Mouse (Mus musculus) gastrocnemius, postnatal 36 days (tissue): ENCODE data around the gene Mdk. TPM values are rescaled to one million over a fixed set of nuclear protein-coding genes. Genes with fewer than 3 reads are reported as not detected.
A peak's percentile ranks its signal among the peaks of the same experiment; 100 is the strongest.

Source experiments
- DNase-seq, 2 experiments: peaks; one replicate each; pipeline ENCODE4 v3.0.0; 2022
- intact Hi-C: fragments of 180-260 bp; cut with DNase I; formaldehyde crosslinking; loops from one replicate; pipeline ENCODE4 v1.15.1; 2025
- total RNA-seq, 2 experiments: library from RNA; stranded (reverse); gene quantifications; 2 replicates each; pipeline ENCODE4 v1.2.3; 2021

The Mdk gene
- total RNA-seq, 2 experiments from 2014 or later, result 1.4 to 4.3 TPM

- DNase-seq, result no peak
- intact Hi-C loops, result loop anchor here (5.0 kb wide), 1 partner anchor 41 kb away; the partner anchor contains the start of gene Dgkz
Observed at GRCm38 (mm10) chr2:91936154-91936553, 4.1 kb upstream of the Mdk start.

GRCm38 (mm10) chr2:91934826-91935525 is 2.9 kb upstream of the Mdk start:
- intact Hi-C loops, result loop anchor here (5.0 kb wide), 1 partner anchor 42 kb away; the partner anchor contains the start of gene Dgkz
- DNase-seq, result no peak

GRCm38 (mm10) chr2:91934016-91934415 is 1.9 kb upstream of the Mdk start:
- no peak for DNase-seq
- intact Hi-C loops, result no loop called here

GRCm38 (mm10) chr2:91933471-91933870 is 1.4 kb upstream of the Mdk start:
- DNase-seq, result no peak
- intact Hi-C loops, result no loop called here

- intact Hi-C loops, result no loop called here
- no peak for DNase-seq
Observed at GRCm38 (mm10) chr2:91932737-91933350, 747 bp upstream of the Mdk start.

- intact Hi-C loops, result no loop called here
- DNase-seq, result no peak
Observed at GRCm38 (mm10) chr2:91931328-91932159, 553 bp downstream of the Mdk start.

GRCm38 (mm10) chr2:91930761-91931291 is 1.3 kb downstream of the Mdk start:
- intact Hi-C loops, result no loop called here
- DNase-seq, result no peak

GRCm38 (mm10) chr2:91929936-91930335 is 2.2 kb downstream of the Mdk start:
- intact Hi-C loops, result loop anchor here (10.0 kb wide), 1 partner anchor 225 kb away; no protein-coding TSS in a partner anchor

GRCm38 (mm10) chr2:91929455-91929854 is 2.6 kb downstream of the Mdk start:
- no peak for DNase-seq
- intact Hi-C loops, result loop anchor here (10.0 kb wide), 1 partner anchor 225 kb away; no protein-coding TSS in a partner anchor

More at GRCm38 (mm10) chr2:91929936-91930335, 2.2 kb downstream of the Mdk start:
- DNase-seq, result no peak

GRCm38 (mm10) chr2:91928534-91929350 is 3.4 kb downstream of the Mdk start:
- DNase-seq, result no peak
- intact Hi-C loops, result loop anchor here (10.0 kb wide), 1 partner anchor 224 kb away; no protein-coding TSS in a partner anchor

GRCm38 (mm10) chr2:91927826-91928533 is 4.1 kb downstream of the Mdk start:
- intact Hi-C loops, result loop anchor here (10.0 kb wide), 1 partner anchor 223 kb away; no protein-coding TSS in a partner anchor
- DNase-seq, result peak in 1 of 2 experiments; percentile 70

- DNase-seq, result no peak
- intact Hi-C loops, result loop anchor here (10.0 kb wide), 1 partner anchor 222 kb away; no protein-coding TSS in a partner anchor
Observed at GRCm38 (mm10) chr2:91926949-91927348, 5.1 kb downstream of the Mdk start, which contains the start of gene Chrm4. Gene Chrm4, plus strand, starts transcription at chr2:91927249.

GRCm38 (mm10) chr2:91925442-91925841 is 6.7 kb downstream of the Mdk start:
- intact Hi-C loops, result loop anchor here (2.0 to 10.0 kb wide), 2 partner anchors 147 to 221 kb away; no protein-coding TSS in a partner anchor
- no peak for DNase-seq

- DNase-seq, result no peak
- intact Hi-C loops, result loop anchor here (2.0 to 10.0 kb wide), 3 partner anchors 57 to 220 kb away; no protein-coding TSS in a partner anchor
Observed at GRCm38 (mm10) chr2:91924726-91925125, 7.4 kb downstream of the Mdk start.

- intact Hi-C loops, result loop anchor here (2.0 to 10.0 kb wide), 3 partner anchors 56 to 219 kb away; no protein-coding TSS in a partner anchor
- peak in 1 of 2 experiments; percentile 49 for DNase-seq
Observed at GRCm38 (mm10) chr2:91923415-91924337, 8.4 kb downstream of the Mdk start.

- intact Hi-C loops, result loop anchor here (5.0 to 10.0 kb wide), 2 partner anchors 55 to 218 kb away; no protein-coding TSS in a partner anchor
- no peak for DNase-seq
Observed at GRCm38 (mm10) chr2:91922586-91923414, 9.3 kb downstream of the Mdk start.
